Mouse (Mus musculus) splenic B cell, adult 2 months (primary cell): ENCODE data around the gene Gm13279.
"Not testable (repeated sequence)": the region's sequence is repeated elsewhere in the genome, so short reads cannot be mapped to it uniquely, and the experiment has no call there.

Experiments used
- DNase-seq: peaks from one replicate; pipeline ENCODE4 v3.0.0-alpha.2; 2011; ENCODE audit warnings: low read depth, low spot score
- H3K27me3 ChIP-seq: 2 replicates; pipeline ENCODE4 v1.6.1; 2012; ENCODE audit warnings: mild to moderate bottlenecking, low read length, moderate library complexity, mixed read lengths; ENCODE audit not compliant: control insufficient read depth, poor library complexity, insufficient read depth, severe bottlenecking
- H3K36me3 ChIP-seq: 2 replicates; pipeline ENCODE4 v1.6.1; 2012; ENCODE audit warnings: mild to moderate bottlenecking, low read length, moderate library complexity, mixed read lengths; ENCODE audit not compliant: control insufficient read depth, poor library complexity, insufficient read depth, severe bottlenecking

Gm13279 gene

GRCm38 (mm10) chr4:88797097-88797496, at the start of gene Gm13279:
TSS of gene Gm13279 (plus strand) at chr4:88797397.
- not testable (repeated sequence) for H3K36me3 ChIP-seq, DNase-seq, H3K27me3 ChIP-seq

GRCm38 (mm10) chr4:88749926-88750325, 47.3 kb upstream of the Gm13279 start:
- no peak for DNase-seq
- Histone ChIP-seq H3K27me3 (no peaks in the 10 kb centered on the region), H3K36me3 (no peaks in the 10 kb centered on the region)

- not testable (repeated sequence) for H3K36me3 ChIP-seq, H3K27me3 ChIP-seq, DNase-seq
These were observed 42.3 kb upstream of the Gm13279 start, which contains the start of gene Gm13271 for GRCm38 (mm10) chr4:88754818-88755340. TSS of gene Gm13271 (plus strand) at chr4:88754868.

GRCm38 (mm10) chr4:88756581-88757513, 40.4 kb upstream of the Gm13279 start:
- H3K36me3 ChIP-seq, H3K27me3 ChIP-seq: not testable (repeated sequence)
- DNase-seq: peak; percentile 34

GRCm38 (mm10) chr4:88757628-88758031, 39.6 kb upstream of the Gm13279 start:
- peak; percentile 92 for DNase-seq
- H3K36me3 ChIP-seq, H3K27me3 ChIP-seq: not testable (repeated sequence)

- not testable (repeated sequence) for H3K27me3 ChIP-seq, H3K36me3 ChIP-seq, DNase-seq
These were observed 38.4 kb upstream of the Gm13279 start for GRCm38 (mm10) chr4:88758751-88759150.

- H3K27me3 ChIP-seq, DNase-seq, H3K36me3 ChIP-seq: not testable (repeated sequence)
These were observed 37.5 kb upstream of the Gm13279 start, which contains the start of gene Gm13283 for GRCm38 (mm10) chr4:88759610-88760268. TSS of gene Gm13283 (plus strand) at chr4:88760119.

GRCm38 (mm10) chr4:88760431-88760830, 36.8 kb upstream of the Gm13279 start:
- not testable (repeated sequence) for H3K27me3 ChIP-seq, H3K36me3 ChIP-seq
- peak; percentile 79 for DNase-seq

- DNase-seq, H3K36me3 ChIP-seq, H3K27me3 ChIP-seq: not testable (repeated sequence)
These were observed 35.4 kb upstream of the Gm13279 start for GRCm38 (mm10) chr4:88761776-88762175.

GRCm38 (mm10) chr4:88762341-88762740, 34.9 kb upstream of the Gm13279 start:
- DNase-seq, H3K36me3 ChIP-seq, H3K27me3 ChIP-seq: not testable (repeated sequence)

- H3K27me3 ChIP-seq, H3K36me3 ChIP-seq: not testable (repeated sequence)
- peak; percentile 68 for DNase-seq
These were observed 33.7 kb upstream of the Gm13279 start for GRCm38 (mm10) chr4:88763384-88764018.

- not testable (repeated sequence) for H3K36me3 ChIP-seq, H3K27me3 ChIP-seq, DNase-seq
These were observed 23.7 kb upstream of the Gm13279 start, which contains the start of gene Gm13290 for GRCm38 (mm10) chr4:88773534-88773933. TSS of gene Gm13290 (plus strand) at chr4:88773834.

GRCm38 (mm10) chr4:88776622-88777021, 20.6 kb upstream of the Gm13279 start, which contains the start of gene Gm13289:
TSS of gene Gm13289 (plus strand) at chr4:88776922.
- not testable (repeated sequence) for DNase-seq, H3K27me3 ChIP-seq, H3K36me3 ChIP-seq

GRCm38 (mm10) chr4:88779550-88779949, 17.6 kb upstream of the Gm13279 start, which contains the start of gene Gm13272:
TSS of gene Gm13272 (plus strand) at chr4:88779850.
- DNase-seq, H3K27me3 ChIP-seq: not testable (repeated sequence)

More at GRCm38 (mm10) chr4:88779550-88779949, 17.6 kb upstream of the Gm13279 start, which contains the start of gene Gm13272:
- not testable (repeated sequence) for H3K36me3 ChIP-seq
